Mouse (Mus musculus) G1E (cell line): ENCODE results near the gene Sbf2. TPM values are rescaled to one million over a fixed set of nuclear protein-coding genes. Genes with fewer than 3 reads are reported as not detected.

ENCODE experiments used
- ATAC-seq: 2 replicates; pipeline ENCODE4 v1.8.0; 2016; ENCODE audit warnings: mild to moderate bottlenecking; ENCODE audit not compliant: insufficient number of reproducible peaks, poor library complexity, low FRiP score, severe bottlenecking; ENCODE audit errors: extremely low read depth
- DNase-seq: peaks from one replicate; pipeline ENCODE4 v3.0.0; 2012; ENCODE audit warnings: low spot score
- H3K27me3 ChIP-seq: 2 replicates; pipeline ENCODE4 v1.6.1; 2012; ENCODE audit warnings: mild to moderate bottlenecking, low read length, inconsistent platforms; ENCODE audit not compliant: insufficient read depth
- H3K36me3 ChIP-seq: replicated peaks from 2 replicates; pipeline ENCODE3; 2012; ENCODE audit warnings: mild to moderate bottlenecking, inconsistent platforms
- H3K4me1 ChIP-seq: 2 replicates; pipeline ENCODE4 v1.6.1; 2012; ENCODE audit warnings: low read depth, low read length, inconsistent platforms, mixed read lengths; ENCODE audit not compliant: insufficient read depth
- H3K4me3 ChIP-seq: 2 replicates; pipeline ENCODE4 v1.5.1; 2012; ENCODE audit warnings: low read depth, mild to moderate bottlenecking, inconsistent platforms, low read length, moderate library complexity, mixed read lengths
- H3K9me3 ChIP-seq: replicated peaks from 2 replicates; pipeline ENCODE4 v1.6.1; 2012; ENCODE audit warnings: inconsistent platforms
- CTCF ChIP-seq: IDR thresholded peaks from 2 replicates; pipeline ENCODE4 v1.5.1; 2012; ENCODE audit warnings: low read depth, low read length, inconsistent platforms, mixed read lengths
- GATA1 ChIP-seq: IDR thresholded peaks from 2 replicates; pipeline ENCODE4 v1.6.1; 2012; ENCODE audit warnings: borderline replicate concordance, low read length, inconsistent platforms, mixed read lengths
- GATA2 ChIP-seq: IDR thresholded peaks from 2 replicates; pipeline ENCODE4 v1.6.1; 2012; ENCODE audit warnings: low read depth, low read length, inconsistent platforms, borderline replicate concordance
- POLR2AphosphoS5 ChIP-seq: IDR thresholded peaks from 2 replicates; pipeline ENCODE4 v1.6.1; 2012; ENCODE audit warnings: low read depth, low read length, inconsistent platforms; ENCODE audit not compliant: insufficient replicate concordance
- TAL1 ChIP-seq: conservative IDR thresholded peaks from 2 replicates; pipeline ENCODE4 v1.6.1; 2012; ENCODE audit warnings: low read depth, low read length, inconsistent platforms, mixed read lengths
- polyA plus RNA-seq: library from polyadenylated mRNA; stranded (reverse); fragments of >175 nt; gene quantifications from 2 replicates; pipeline ENCODE4 v1.2.3, GENCODE M21; 2012
- total RNA-seq, 2 experiments: library from RNA; stranded (forward) in 1 of 2; stranded (reverse) in 1 of 2; fragments of 200-1000 nt in 1 of 2; fragments of >200 nt in 1 of 2; fragmentation: Nextera tagmentation in 1 of 2; gene quantifications; 2 replicates each; pipeline ENCODE4 v1.2.3; 2014 to 2017

Gene Sbf2
- total and polyA plus RNA-seq, 3 experiments: 0.49 TPM; not detected in 2

GRCm38 (mm10) chr7:110309246-110309645 lies 305.5 kb downstream of the Sbf2 start:
- Histone ChIP-seq H3K9me3 (no peaks in the 10 kb centered on the region), H3K4me3 (no peak overlapping the region), H3K4me1 (no peaks in the 10 kb centered on the region), H3K27me3 (peaks cover 9% of the 10 kb centered on the region; the same call in 1 of the 2 replicates), H3K36me3 (no peaks in the 10 kb centered on the region)
- TF ChIP-seq GATA1 (no peak), TAL1 (no peak), POLR2AphosphoS5 (no peak), CTCF (no peak), GATA2 (no peak)
- ATAC-seq: no peak
- no peak for DNase-seq

GRCm38 (mm10) chr7:110307741-110308140 lies 307.0 kb downstream of the Sbf2 start:
- no peak for ATAC-seq

GRCm38 (mm10) chr7:110306281-110306680 lies 308.4 kb downstream of the Sbf2 start:
- Histone ChIP-seq H3K36me3 (no peaks in the 10 kb centered on the region), H3K9me3 (no peaks in the 10 kb centered on the region), H3K4me3 (no peak overlapping the region), H3K27me3 (peaks cover 9% of the 10 kb centered on the region; the same call in 1 of the 2 replicates), H3K4me1 (no peaks in the 10 kb centered on the region)
- ATAC-seq: no peak
- no peak for DNase-seq
- TF ChIP-seq TAL1: no peak
- TF ChIP-seq POLR2AphosphoS5: no peak
- no peak for TF ChIP-seq CTCF
- no peak for TF ChIP-seq GATA1
- no peak for TF ChIP-seq GATA2

More at GRCm38 (mm10) chr7:110307741-110308140, 307.0 kb downstream of the Sbf2 start:
- no peak overlapping the region for H3K4me3 ChIP-seq
- TF ChIP-seq GATA2 (no peak), GATA1 (no peak), POLR2AphosphoS5 (no peak), TAL1 (no peak), CTCF (no peak)
- peaks cover 9% of the 10 kb centered on the region; the same call in 1 of the 2 replicates for H3K27me3 ChIP-seq
- no peaks in the 10 kb centered on the region for H3K36me3 ChIP-seq
- no peaks in the 10 kb centered on the region for H3K4me1 ChIP-seq
- no peaks in the 10 kb centered on the region for H3K9me3 ChIP-seq
- no peak for DNase-seq

- ATAC-seq: no peak
Measured at GRCm38 (mm10) chr7:110305486-110305885, 309.2 kb downstream of the Sbf2 start.

GRCm38 (mm10) chr7:110302886-110303285 lies 311.8 kb downstream of the Sbf2 start:
- Histone ChIP-seq H3K9me3 (no peaks in the 10 kb centered on the region), H3K4me1 (no peaks in the 10 kb centered on the region), H3K4me3 (no peak overlapping the region), H3K27me3 (peaks cover 5% of the 10 kb centered on the region; the same call in 1 of the 2 replicates), H3K36me3 (no peaks in the 10 kb centered on the region)
- no peak for DNase-seq
- no peak for ATAC-seq
- no peak for TF ChIP-seq GATA1
- no peak for TF ChIP-seq POLR2AphosphoS5
- no peak for TF ChIP-seq TAL1
- no peak for TF ChIP-seq CTCF
- TF ChIP-seq GATA2: no peak

More at GRCm38 (mm10) chr7:110305486-110305885, 309.2 kb downstream of the Sbf2 start:
- no peaks in the 10 kb centered on the region for H3K9me3 ChIP-seq
- H3K4me1 ChIP-seq: no peaks in the 10 kb centered on the region
- H3K4me3 ChIP-seq: no peak overlapping the region
- TF ChIP-seq CTCF (no peak), POLR2AphosphoS5 (no peak), GATA1 (no peak), TAL1 (no peak), GATA2 (no peak)
- DNase-seq: no peak
- peaks cover 11% of the 10 kb centered on the region; the same call in 1 of the 2 replicates for H3K27me3 ChIP-seq
- H3K36me3 ChIP-seq: no peaks in the 10 kb centered on the region

- TF ChIP-seq POLR2AphosphoS5: no peak
- no peak for TF ChIP-seq TAL1
- TF ChIP-seq CTCF: no peak
- TF ChIP-seq GATA2: no peak
- TF ChIP-seq GATA1: no peak
- ATAC-seq: no peak
- peaks cover 10% of the 10 kb centered on the region; the same call in 1 of the 2 replicates for H3K27me3 ChIP-seq
- no peak overlapping the region for H3K4me3 ChIP-seq
- H3K4me1 ChIP-seq: no peaks in the 10 kb centered on the region
- DNase-seq: no peak
- H3K9me3 ChIP-seq: no peaks in the 10 kb centered on the region
- H3K36me3 ChIP-seq: no peaks in the 10 kb centered on the region
Measured at GRCm38 (mm10) chr7:110298739-110299410, 315.8 kb downstream of the Sbf2 start.
